Mouse (Mus musculus) small intestine, adult 2 months (tissue): ENCODE measurements at regions not wholly inside any gene's neighbourhood (a gene's known extent, or its start where the extent isn't known, plus 50 kb on each side); places are given as distances from the start of the nearest gene placed in this dataset.

Source experiments
- CTCF ChIP-seq: fragments of 200-500 bp; IDR thresholded peaks from 2 replicates; pipeline ENCODE4 v1.5.1; 2012; ENCODE audit warnings: low read depth, mild to moderate bottlenecking, control low read depth, inconsistent platforms, low read length, moderate library complexity, mixed read lengths; ENCODE audit not compliant: insufficient replicate concordance, insufficient read length; ENCODE audit errors: extremely low read depth
- POLR2A ChIP-seq: fragments of 200-500 bp; IDR thresholded peaks from 2 replicates; pipeline ENCODE4 v1.6.1; 2012; ENCODE audit warnings: low read depth, mild to moderate bottlenecking, control low read depth, inconsistent platforms, low read length, moderate library complexity

DNA sequence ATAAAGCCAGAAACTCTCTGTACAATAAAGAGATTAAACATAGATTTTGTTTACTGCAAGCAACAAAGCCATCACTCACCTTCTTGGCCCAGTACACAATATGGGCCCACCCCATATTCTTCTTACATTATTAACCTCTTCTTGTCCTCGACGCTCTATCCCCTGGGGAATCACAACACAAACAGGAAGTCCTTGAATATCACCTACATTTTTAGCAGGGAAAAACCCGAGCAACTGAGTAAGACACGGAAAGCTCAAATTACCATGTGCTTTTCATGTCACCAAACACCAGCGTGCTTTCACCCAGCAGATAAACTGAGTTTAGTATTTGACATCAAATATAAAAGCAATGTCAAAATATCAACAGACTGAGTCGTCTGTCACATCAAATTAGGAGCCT, 179.7 kb downstream of the Parm1 start:
- no peak for TF ChIP-seq POLR2A
- TF ChIP-seq CTCF: no peak
